Mouse (Mus musculus): ENCODE measurements around the gene Cntnap2. TPM values are rescaled to one million over a fixed set of nuclear protein-coding genes. Genes with fewer than 3 reads are reported as not detected.
"Not testable (repeated sequence)": the region's sequence is repeated elsewhere in the genome, so short reads cannot be mapped to it uniquely, and the experiment has no call there.

The Cntnap2 gene
- total RNA-seq, 2 experiments from 2014 or later, result 132 to 139 TPM

DNA sequence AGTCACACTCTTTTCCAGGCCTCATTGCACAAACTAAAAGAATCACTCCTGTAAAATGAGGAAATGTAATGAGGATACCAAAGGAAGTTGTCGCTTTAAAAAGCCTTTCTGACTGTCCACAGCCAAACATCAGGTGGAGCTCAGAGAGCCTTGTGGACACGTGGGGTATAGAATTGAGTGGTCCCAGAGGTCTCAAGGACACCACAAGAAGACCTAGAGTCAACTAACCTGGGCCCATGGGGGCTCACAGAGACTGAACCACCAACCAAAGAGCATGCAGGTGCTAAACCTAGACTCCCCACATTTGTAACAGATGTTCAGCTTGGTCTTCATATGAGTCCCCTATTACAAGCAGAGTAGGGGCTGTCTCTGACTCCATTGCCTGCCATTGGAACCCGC, 2117.0 kb downstream of the Cntnap2 start:
- DNase-seq (ENCODE audit: extremely low spot score in 1 of 2, low spot score in 2 of 2); intact Hi-C loops (cut with DNase I): not testable (repeated sequence)

DNA sequence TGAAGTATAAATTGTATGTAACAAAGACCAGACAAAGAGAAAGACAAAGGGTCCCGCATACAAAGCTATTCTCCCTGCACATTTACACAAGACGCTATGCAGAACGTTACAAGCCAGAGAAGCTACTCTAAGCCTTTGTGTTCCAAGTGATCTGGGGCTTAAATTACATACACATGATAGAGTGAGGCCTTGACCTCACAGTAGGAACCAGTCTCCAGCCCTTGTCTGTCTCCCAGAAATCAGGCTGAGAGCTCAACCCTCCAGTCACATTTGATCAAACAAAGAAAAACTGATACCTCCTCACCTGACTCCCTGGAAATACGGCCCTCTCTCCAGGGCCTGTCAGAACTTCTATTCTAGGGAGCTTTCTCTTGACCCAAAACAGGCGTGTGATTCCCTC, 2122.2 kb downstream of the Cntnap2 start:
- DNase-seq (ENCODE audit: extremely low spot score in 1 of 2, low spot score in 2 of 2); intact Hi-C loops (cut with DNase I): not testable (repeated sequence)

DNA sequence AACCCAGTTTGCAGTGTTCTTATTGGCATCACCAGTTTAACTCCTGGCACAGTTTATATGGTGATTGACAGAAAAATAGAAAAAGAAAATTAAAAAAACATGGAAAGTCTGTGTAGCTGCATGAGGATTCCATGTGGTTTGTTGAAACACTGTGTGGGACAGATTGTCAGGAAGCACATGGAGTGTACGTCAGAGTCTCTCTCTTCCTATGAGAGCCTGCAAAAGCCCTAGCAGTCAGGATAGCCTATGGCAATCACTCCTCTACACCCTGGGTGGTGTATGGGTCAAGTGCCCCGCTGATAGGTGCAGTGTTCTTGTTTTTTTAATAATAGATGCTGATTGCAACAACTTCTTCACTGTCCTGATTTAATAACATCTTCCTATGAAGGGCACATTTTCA, 2123.1 kb downstream of the Cntnap2 start:
- intact Hi-C loops (cut with DNase I), result no loop called here
- DNase-seq (ENCODE audit: extremely low spot score in 1 of 2, low spot score in 2 of 2), result no peak

DNA sequence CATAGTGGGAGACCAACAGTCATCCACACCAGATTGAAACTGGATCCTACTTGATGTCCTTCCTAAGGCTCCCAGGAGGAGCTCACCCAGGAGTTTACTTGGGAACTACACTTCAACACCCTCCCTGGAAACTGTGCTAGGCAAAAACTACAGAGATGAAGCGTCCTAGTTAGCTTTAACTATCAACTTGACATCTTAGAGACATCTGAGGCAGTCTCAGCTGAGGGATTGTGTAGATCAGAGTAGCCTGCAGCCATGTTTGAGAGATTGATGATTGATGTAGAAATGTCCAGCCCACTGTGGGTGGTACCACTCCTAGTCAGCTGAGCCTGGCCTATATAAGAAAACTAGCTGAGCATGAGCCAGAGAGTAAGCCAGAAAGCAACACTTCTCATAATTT, 2123.6 kb downstream of the Cntnap2 start:
- intact Hi-C loops (cut with DNase I), result no loop called here

DNA sequence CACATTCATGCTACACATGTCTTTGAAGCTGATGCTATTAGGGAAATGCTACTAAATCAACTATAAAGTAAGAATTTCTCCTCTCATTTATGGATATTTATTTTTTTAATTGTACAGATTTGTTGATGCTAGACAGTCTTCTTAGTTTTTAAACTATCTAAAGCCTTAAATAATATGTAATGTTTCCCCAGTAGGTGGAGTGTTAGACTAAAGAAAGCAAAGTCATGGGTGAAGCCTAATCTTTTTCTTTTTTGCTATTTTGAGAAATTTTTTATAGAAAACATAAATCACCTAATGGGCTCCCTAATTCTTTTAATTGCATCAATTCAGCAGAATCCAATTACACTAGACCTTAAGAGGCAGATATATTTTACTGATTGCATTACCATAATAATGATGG, 2124.7 kb downstream of the Cntnap2 start:
- intact Hi-C loops (cut with DNase I); DNase-seq (ENCODE audit: extremely low spot score in 1 of 2, low spot score in 2 of 2): not testable (repeated sequence)

More for the DNA sequence above, 2123.6 kb downstream of the Cntnap2 start:
- DNase-seq (ENCODE audit: extremely low spot score in 1 of 2, low spot score in 2 of 2), result no peak

DNA sequence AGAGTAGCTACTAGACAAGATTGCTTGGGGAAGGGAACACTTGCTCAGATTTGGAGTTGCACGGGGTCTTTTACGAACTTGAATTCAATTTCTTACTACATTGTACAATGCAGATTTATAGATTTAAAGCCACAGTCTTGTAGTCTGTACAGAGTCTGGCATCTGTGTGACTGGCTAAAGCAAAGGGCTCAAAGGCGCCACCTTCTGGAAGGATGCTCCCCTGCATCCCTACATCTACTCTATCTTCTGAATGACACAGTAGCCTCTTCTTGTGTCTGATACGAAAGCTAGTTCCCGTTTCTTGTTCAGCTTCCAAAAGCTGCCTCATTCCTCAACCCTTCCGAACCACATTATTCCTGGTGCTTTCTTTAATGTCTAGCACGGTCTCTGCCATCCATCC, 2129.0 kb downstream of the Cntnap2 start:
- intact Hi-C loops (cut with DNase I), result no loop called here
- DNase-seq (ENCODE audit: extremely low spot score in 1 of 2, low spot score in 2 of 2), result peak; percentile 16 to 47

DNA sequence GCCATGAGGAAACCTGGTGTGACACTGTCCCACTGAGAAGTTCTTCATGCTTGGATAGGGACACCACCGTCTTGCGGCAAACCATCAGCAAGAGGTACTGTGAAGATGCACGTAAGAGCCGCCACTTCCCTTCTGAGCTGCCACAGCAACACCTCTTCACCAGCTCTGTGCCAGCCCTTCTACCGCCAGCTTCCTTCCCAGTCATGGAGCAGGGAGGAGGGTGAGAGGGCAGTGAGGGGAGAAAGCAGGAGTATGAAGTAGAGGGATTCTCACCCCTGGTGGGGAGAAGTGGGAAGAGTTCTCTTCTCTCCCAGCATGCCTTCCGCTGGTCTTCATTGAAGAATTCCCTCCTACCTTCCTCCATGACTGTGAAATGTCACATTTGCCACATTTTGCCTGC, 2129.4 kb downstream of the Cntnap2 start:
- DNase-seq (ENCODE audit: extremely low spot score in 1 of 2, low spot score in 2 of 2); intact Hi-C loops (cut with DNase I): not testable (repeated sequence)

DNA sequence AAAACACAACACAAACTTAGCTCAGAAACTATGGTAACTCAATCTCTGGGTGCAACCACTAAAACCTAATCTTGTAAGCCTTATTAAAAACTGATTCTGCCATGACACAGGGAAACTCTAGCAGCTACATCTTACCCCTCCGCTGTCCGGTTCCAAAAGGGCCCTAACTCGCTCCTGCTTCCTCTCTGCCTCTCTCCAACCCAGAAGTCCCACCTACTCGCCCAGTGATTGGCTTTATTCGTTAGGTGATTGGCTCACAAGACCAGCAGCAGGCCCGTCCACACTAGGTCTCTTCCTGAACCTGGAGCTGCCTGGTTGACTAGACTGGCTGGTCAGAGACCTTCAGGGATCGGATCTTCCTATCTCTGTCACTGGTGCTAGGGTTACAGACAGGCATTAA, 2131.1 kb downstream of the Cntnap2 start:
- DNase-seq (ENCODE audit: extremely low spot score in 1 of 2, low spot score in 2 of 2), result no peak
- intact Hi-C loops (cut with DNase I), result loop anchor here (5.0 kb wide), 1 partner anchor 92 kb away; no protein-coding TSS in a partner anchor

DNA sequence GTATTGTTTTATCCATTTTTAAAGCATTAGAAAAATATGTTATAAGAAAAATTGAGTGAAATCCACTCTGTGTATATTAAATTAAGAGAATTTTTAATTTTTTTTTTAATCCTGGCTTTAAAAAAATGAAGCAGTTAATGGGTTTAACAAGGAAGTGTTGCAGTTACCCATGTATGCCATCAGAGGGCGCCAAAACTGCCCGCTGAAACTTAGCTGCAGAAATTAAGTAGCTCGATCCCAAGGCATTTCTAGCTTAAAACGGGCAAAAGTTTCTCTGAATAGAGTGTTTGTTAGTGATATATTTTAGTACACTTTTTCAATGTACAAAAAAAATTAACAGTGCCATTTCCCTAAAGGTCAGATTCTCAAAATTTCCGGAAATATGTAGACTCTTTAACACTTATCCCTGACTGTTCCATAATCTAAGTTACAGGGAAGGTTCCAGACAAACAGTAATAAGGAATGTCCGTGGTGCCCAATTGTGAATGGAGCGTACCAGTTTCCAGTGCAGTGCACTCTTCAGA, 2132.2 kb downstream of the Cntnap2 start:
- DNase-seq (ENCODE audit: extremely low spot score in 1 of 2, low spot score in 2 of 2), result peak; percentile 53 to 55
- intact Hi-C loops (cut with DNase I), result loop anchor here (5.0 kb wide), 1 partner anchor 91 kb away; no protein-coding TSS in a partner anchor

DNA sequence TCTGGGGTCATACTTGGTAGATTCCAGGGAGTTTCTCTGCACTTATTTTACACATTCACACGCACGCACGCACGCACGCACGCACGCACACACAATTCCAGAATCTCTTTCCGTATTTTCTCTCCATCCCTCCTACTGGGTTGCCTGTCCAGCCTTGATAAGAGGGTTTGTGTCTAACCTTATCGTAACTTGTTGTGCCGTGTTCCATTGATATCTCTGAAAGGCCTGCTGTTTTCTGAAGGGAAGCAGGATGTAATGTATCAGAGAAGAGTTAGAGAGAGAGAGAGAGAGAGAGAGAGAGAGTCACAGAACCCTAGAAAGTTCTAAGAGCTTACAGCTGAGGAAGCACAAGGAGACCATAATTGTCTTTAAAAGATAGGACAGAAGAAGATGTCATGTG, 2132.8 kb downstream of the Cntnap2 start:
- intact Hi-C loops (cut with DNase I), result loop anchor here (5.0 kb wide), 1 partner anchor 90 kb away; no protein-coding TSS in a partner anchor
- no peak for DNase-seq (ENCODE audit: extremely low spot score in 1 of 2, low spot score in 2 of 2)

DNA sequence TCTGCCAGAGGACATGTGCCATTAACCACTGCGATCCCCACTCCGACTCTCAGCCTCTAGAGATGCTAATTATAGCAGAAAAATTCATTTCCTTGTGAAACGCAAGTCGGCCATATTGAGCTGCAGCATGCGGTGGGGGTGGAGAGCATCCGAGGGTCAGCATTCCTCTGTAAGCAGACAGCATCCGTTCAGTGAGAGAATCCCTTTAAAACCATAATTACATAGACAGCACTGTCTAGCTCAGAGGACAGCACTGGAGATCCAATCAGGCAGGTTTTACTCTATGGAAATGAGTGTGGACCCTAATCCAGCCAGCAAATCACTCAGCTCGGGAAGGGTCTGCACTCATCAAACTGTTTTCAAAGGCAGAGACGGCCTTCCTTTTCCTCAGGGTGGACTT, 2133.3 kb downstream of the Cntnap2 start:
- intact Hi-C loops (cut with DNase I), result loop anchor here (5.0 kb wide), 1 partner anchor 90 kb away; no protein-coding TSS in a partner anchor
- no peak for DNase-seq (ENCODE audit: extremely low spot score in 1 of 2, low spot score in 2 of 2)

DNA sequence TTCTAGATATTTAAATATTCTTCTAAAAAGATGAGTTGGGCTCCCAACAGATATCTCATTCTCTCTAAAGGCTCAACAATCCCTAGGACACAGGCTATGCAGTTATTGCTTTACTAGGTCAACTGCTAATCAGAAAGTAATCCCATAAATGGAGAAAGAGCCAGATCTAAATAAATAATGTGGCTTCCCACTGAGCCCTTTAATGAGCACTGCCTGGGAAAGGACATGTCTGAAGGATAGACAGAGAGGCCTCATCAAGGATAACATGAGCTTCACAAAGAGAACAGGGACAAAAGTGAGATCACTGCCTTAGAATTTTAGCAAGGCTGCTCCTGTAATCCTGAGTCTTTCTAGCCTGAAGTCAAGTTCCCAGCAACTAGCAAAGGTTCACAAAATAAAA, 2138.4 kb downstream of the Cntnap2 start:
- intact Hi-C loops (cut with DNase I), result loop anchor here (5.0 kb wide), 1 partner anchor 100 kb away; no protein-coding TSS in a partner anchor

DNA sequence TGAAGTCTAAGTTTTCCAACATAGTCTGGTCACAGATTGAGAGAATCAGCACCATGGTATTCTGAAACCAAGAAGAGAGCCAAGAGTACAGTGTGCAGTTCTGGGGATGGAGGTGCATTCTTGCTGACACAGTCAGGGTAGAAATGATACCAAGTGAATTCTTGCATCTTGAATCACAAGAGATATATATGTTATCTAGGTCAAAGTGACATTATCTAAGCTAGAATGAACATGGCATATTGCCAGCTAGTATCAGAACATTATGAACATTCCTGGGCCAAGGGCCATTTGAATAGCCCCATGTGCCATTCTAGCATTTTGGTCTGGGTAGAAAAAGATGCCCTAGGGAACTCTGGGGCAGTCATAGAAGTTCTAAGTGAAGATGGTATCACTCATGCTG, 2141.5 kb downstream of the Cntnap2 start:
- intact Hi-C loops (cut with DNase I), result no loop called here
- DNase-seq (ENCODE audit: extremely low spot score in 1 of 2, low spot score in 2 of 2), result no peak

More for the DNA sequence above, 2138.4 kb downstream of the Cntnap2 start:
- DNase-seq (ENCODE audit: extremely low spot score in 1 of 2, low spot score in 2 of 2), result no peak

DNA sequence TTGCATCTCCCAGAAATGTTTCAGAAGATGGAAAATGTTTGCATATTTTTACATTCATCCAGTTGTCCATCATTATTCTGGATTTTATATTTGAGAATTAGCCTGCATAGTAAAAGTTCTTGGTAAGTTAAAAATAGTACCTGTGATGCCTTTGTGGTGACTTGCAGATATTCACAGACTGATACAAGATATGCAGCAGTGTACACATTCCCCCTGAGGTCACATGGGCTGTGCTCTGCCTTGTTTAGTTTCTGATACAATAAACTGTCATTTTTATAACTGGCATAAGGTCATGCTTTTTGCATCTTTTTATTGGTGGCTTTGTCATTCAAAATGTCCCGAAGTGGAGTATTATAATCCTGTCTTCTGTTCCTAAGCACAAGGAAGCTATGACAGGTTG, 2148.9 kb downstream of the Cntnap2 start:
- DNase-seq (ENCODE audit: extremely low spot score in 1 of 2, low spot score in 2 of 2), result no peak
- intact Hi-C loops (cut with DNase I), result no loop called here

DNA sequence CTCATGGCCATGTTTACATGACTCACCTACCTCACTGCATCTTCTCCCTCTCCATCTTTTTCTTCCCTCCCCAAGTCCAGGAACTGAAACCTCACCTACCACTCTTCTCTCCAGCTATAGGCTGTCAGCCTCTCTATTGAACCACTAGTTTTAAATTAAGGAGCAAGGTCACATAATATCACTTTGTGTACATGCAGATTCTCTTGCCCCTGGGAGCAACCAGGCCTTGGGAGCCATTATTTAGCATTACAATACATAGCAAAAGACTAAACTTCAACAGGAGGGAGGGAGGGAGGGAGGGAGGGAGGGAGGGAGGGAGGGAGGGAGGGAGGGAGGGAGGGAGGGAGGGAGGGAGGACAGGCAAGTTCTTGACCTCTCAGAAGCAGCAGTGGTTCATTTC, 2155.6 kb downstream of the Cntnap2 start:
- intact Hi-C loops (cut with DNase I), result no loop called here

DNA sequence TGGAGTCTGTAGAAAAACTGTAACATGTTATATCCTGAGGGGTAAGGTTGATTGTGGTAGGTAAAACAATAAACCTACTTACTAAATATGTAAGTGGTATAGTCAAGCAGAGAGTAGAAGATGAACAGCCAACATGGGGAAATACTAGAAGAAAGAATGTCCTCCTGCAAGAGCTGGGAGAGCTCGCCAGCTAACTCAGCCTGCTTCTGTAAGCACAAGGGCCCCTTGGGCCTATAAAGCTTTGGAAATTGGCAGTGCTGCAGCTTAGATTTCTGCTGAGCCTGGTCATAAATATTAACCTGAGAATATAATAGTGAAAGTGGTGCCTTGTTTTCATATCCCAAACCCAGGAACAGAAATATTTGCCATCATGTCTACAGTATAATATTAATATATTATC, 2164.4 kb downstream of the Cntnap2 start:
- DNase-seq (ENCODE audit: extremely low spot score in 1 of 2, low spot score in 2 of 2); intact Hi-C loops (cut with DNase I): not testable (repeated sequence)

More for the DNA sequence above, 2155.6 kb downstream of the Cntnap2 start:
- DNase-seq (ENCODE audit: extremely low spot score in 1 of 2, low spot score in 2 of 2), result no peak

DNA sequence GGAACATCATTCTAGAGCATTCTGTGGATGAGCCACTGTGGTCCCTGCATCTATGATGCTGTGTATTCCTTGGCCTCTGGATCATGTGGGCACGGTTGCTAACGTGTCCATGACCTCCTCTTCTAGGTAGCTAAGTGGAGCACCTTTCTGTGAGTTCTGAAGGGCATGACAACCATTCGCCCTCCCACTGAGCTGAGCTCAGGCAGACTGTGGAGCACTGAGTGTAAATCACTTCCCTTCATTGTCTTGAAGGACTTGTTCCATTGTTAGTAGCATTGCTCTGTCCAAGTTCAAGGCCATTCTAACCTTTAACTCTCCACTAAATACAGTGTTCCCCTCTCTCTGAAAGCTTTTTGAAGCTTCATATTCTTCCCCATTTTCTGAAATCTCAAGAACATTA, 2166.2 kb downstream of the Cntnap2 start:
- DNase-seq (ENCODE audit: extremely low spot score in 1 of 2, low spot score in 2 of 2); intact Hi-C loops (cut with DNase I): not testable (repeated sequence)

DNA sequence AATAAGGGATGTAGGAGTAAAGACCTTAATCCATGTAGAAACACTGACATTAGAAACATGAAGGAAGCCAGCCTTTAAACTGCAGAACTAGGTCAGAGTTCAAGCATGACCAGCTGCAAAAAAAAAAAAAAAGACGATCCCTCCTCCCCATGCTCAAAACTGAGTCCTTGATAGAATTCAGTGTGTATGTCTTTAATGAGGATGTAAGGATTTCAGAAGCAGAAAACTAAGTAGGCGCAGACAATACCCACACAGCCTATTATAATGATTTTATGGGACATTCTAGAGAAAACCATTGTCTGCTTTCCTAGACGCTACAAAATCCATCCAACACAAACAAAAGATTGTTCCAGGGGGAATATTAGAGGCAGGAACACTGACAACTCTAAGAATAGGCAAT, 2168.4 kb downstream of the Cntnap2 start:
- intact Hi-C loops (cut with DNase I), result no loop called here
- no peak for DNase-seq (ENCODE audit: extremely low spot score in 1 of 2, low spot score in 2 of 2)

DNA sequence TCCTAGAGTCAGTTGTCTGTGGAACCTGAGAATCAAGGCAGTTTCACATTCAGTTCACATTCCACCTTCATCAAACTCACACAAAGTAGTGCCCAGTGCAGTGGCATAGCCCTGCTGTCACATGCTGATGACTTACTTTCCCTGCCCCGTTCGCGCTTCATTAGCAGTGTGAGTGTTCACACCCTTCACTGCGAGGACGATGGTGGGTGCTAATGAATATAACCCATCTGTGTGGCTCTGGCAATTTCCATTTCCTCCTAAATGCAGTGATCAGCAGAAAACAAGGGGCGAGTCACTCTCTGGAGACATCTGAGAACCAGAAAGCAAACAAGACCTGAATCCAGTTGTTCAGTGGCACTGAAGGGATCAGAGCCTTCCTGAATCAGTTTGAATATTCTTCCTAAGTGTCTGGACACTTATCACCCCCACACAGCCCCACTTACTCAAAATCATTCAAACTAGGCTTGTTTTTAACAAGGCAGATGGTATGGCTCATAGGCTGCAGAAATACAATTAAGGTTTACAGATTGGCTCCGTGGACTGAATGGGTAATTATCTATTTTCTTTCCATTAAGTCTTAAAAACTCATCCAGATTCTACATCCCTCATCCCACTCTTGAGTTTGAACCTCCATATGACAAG, 2169.6 kb downstream of the Cntnap2 start:
- DNase-seq (ENCODE audit: extremely low spot score in 1 of 2, low spot score in 2 of 2), result no peak

DNA sequence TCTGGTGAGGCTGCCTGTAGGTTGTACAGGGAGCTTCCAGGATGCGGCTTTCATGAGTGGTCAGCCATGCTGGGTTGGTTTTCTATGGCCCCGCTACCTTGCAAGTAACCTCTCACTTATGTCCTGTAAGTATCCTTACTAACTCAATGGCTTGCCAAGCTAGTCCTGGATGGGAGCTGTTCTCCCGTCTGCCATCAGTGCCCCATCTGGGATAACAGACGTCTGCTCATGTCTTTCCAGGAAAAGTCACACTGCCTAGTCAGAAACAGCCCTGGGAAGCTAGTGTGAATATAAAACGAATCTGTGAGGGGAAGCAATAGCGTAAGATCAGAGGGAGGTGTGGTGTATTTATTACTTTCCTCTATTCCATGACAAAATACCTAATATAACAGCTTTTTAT, 2172.4 kb downstream of the Cntnap2 start:
- DNase-seq (ENCODE audit: extremely low spot score in 1 of 2, low spot score in 2 of 2), result no peak
- intact Hi-C loops (cut with DNase I), result no loop called here

More for the DNA sequence above, 2169.6 kb downstream of the Cntnap2 start:
- intact Hi-C loops (cut with DNase I), result no loop called here

Measured in left cerebral cortex, postnatal 10 days (tissue).